Mouse (Mus musculus) MEL (cell line): ENCODE measurements at regions not wholly inside any gene's neighbourhood (a gene's known extent, or its start where the extent isn't known, plus 50 kb on each side); places are given as distances from the start of the nearest gene placed in this dataset.

ENCODE experiments used
- DNase-seq: peaks from one replicate; pipeline ENCODE4 v3.0.0; 2011; ENCODE audit warnings: low read depth, low spot score
- H3K27ac ChIP-seq: 2 replicates; pipeline ENCODE4 v1.5.1; 2012; ENCODE audit warnings: low read depth, mild to moderate bottlenecking, control low read depth, low read length, moderate library complexity; ENCODE audit not compliant: control insufficient read depth
- H3K27me3 ChIP-seq, 2 experiments: fragments of 150-350 bp in 1 of 2; sonication (generic) in 1 of 2; 2 replicates each; pipeline ENCODE4 v1.6.1; 2012; ENCODE audit warnings: low read length in 2 of 2, mild to moderate bottlenecking in 2 of 2, improper control_type of control experiment in 1 of 2, moderate library complexity in 1 of 2; ENCODE audit not compliant: insufficient read depth in 2 of 2, control insufficient read depth in 1 of 2
- H3K36me3 ChIP-seq, 2 experiments: 2 replicates each; pipeline ENCODE4 v1.6.1; 2012 to 2014; ENCODE audit warnings: low read length in 2 of 2, improper control_type of control experiment in 1 of 2, inconsistent platforms in 1 of 2, mild to moderate bottlenecking in 1 of 2; ENCODE audit not compliant: insufficient read depth in 2 of 2, control insufficient read depth in 1 of 2
- H3K4me1 ChIP-seq, 2 experiments: fragments of 150-350 bp in 1 of 2; sonication (generic) in 1 of 2; 2 replicates each; pipeline ENCODE4 v1.6.1; 2012; ENCODE audit warnings: low read length in 2 of 2, improper control_type of control experiment in 1 of 2, mild to moderate bottlenecking in 1 of 2; ENCODE audit not compliant: insufficient read depth in 2 of 2, control insufficient read depth in 1 of 2
- H3K4me3 ChIP-seq, 2 experiments: fragments of 150-350 bp in 1 of 2; sonication (generic) in 1 of 2; 2 replicates each; pipeline ENCODE4 v1.5.1; 2012; ENCODE audit warnings: low read depth in 2 of 2, low read length in 2 of 2, mild to moderate bottlenecking in 2 of 2, moderate library complexity in 2 of 2, control low read depth in 1 of 2, improper control_type of control experiment in 1 of 2; ENCODE audit not compliant: control insufficient read depth in 1 of 2, insufficient read depth in 1 of 2
- H3K79me2 ChIP-seq: 2 replicates; pipeline ENCODE4 v1.6.1; 2012; ENCODE audit warnings: mild to moderate bottlenecking, low read length, moderate library complexity; ENCODE audit not compliant: control insufficient read depth, poor library complexity, insufficient read depth
- H3K9ac ChIP-seq: 2 replicates; pipeline ENCODE4 v1.6.1; 2012; ENCODE audit warnings: low read depth, mild to moderate bottlenecking, control low read depth, low read length, moderate library complexity; ENCODE audit not compliant: control insufficient read depth, poor library complexity, severe bottlenecking
- H3K9me3 ChIP-seq: fragments of 150-350 bp; sonication (generic); replicated peaks from 2 replicates; pipeline ENCODE4 v1.6.1; 2012; ENCODE audit warnings: mild to moderate bottlenecking, low read length, improper control_type of control experiment, moderate library complexity; ENCODE audit not compliant: insufficient read depth
- BHLHE40 ChIP-seq: IDR thresholded peaks from 2 replicates; pipeline ENCODE4 v1.6.1; 2012; ENCODE audit warnings: low read depth, mild to moderate bottlenecking, inconsistent platforms, low read length, improper control_type of control experiment, borderline replicate concordance
- CHD2 ChIP-seq: IDR thresholded peaks from 2 replicates; pipeline ENCODE4 v1.6.1; 2011; ENCODE audit warnings: low read length, improper control_type of control experiment
- ETS1 ChIP-seq: IDR thresholded peaks from 2 replicates; pipeline ENCODE4 v1.6.1; 2012; ENCODE audit warnings: low read depth, mild to moderate bottlenecking, inconsistent platforms, low read length, improper control_type of control experiment, moderate library complexity
- GATA1 ChIP-seq: IDR thresholded peaks from 2 replicates; pipeline ENCODE4 v1.6.1; 2011; ENCODE audit warnings: low read depth, low read length, improper control_type of control experiment
- MAFK ChIP-seq: IDR thresholded peaks from 2 replicates; pipeline ENCODE4 v1.6.1; 2011; ENCODE audit warnings: low read depth, mild to moderate bottlenecking, low read length, improper control_type of control experiment, borderline replicate concordance
- MAZ ChIP-seq: IDR thresholded peaks from 2 replicates; pipeline ENCODE4 v1.6.1; 2012; ENCODE audit warnings: low read depth, mild to moderate bottlenecking, inconsistent platforms, low read length, improper control_type of control experiment
- MEF2A ChIP-seq: IDR thresholded peaks from 2 replicates; pipeline ENCODE4 v1.6.1; 2014; ENCODE audit warnings: low read depth, mild to moderate bottlenecking, inconsistent platforms, low read length, improper control_type of control experiment; ENCODE audit not compliant: poor library complexity, insufficient replicate concordance, severe bottlenecking; ENCODE audit errors: extremely low read depth
- MYC ChIP-seq: IDR thresholded peaks from 2 replicates; pipeline ENCODE4 v1.6.1; 2011; ENCODE audit warnings: low read depth, mild to moderate bottlenecking, low read length, improper control_type of control experiment, moderate library complexity
- NELFE ChIP-seq: IDR thresholded peaks from 2 replicates; pipeline ENCODE4 v1.6.1; 2011; ENCODE audit warnings: low read depth, low read length, improper control_type of control experiment
- NRF1 ChIP-seq: IDR thresholded peaks from 2 replicates; pipeline ENCODE4 v1.6.1; 2014; ENCODE audit warnings: low read depth, mild to moderate bottlenecking, inconsistent platforms, low read length, improper control_type of control experiment, moderate library complexity; ENCODE audit not compliant: poor library complexity, insufficient read depth, severe bottlenecking
- POLR2A ChIP-seq, 2 experiments: IDR thresholded peaks; 2 replicates each; pipeline ENCODE4 v1.6.1; 2011 to 2012; ENCODE audit warnings: low read length in 2 of 2, mild to moderate bottlenecking in 2 of 2, control low read depth in 1 of 2, improper control_type of control experiment in 1 of 2, low read depth in 1 of 2, moderate library complexity in 1 of 2; ENCODE audit not compliant: control insufficient read depth in 1 of 2, insufficient read depth in 1 of 2, poor library complexity in 1 of 2
- POLR2AphosphoS2 ChIP-seq: IDR thresholded peaks from 2 replicates; pipeline ENCODE4 v1.6.1; 2011; ENCODE audit warnings: low read length, improper control_type of control experiment
- SIN3A ChIP-seq: IDR thresholded peaks from 2 replicates; pipeline ENCODE4 v1.6.1; 2012; ENCODE audit warnings: low read length, improper control_type of control experiment, inconsistent platforms
- TAL1 ChIP-seq: IDR thresholded peaks from 2 replicates; pipeline ENCODE4 v1.6.1; 2012; ENCODE audit warnings: mild to moderate bottlenecking, inconsistent platforms, low read length, moderate library complexity, mixed read lengths
- TBP ChIP-seq: IDR thresholded peaks from 2 replicates; pipeline ENCODE4 v1.8.0; 2011; ENCODE audit warnings: low read depth, low read length, improper control_type of control experiment
- ZKSCAN1 ChIP-seq: IDR thresholded peaks from 2 replicates; pipeline ENCODE4 v1.6.1; 2012; ENCODE audit warnings: low read depth, mild to moderate bottlenecking, inconsistent platforms, low read length, improper control_type of control experiment, moderate library complexity
- ZMIZ1 ChIP-seq: IDR thresholded peaks from 2 replicates; pipeline ENCODE4 v1.6.1; 2012; ENCODE audit warnings: low read depth, mild to moderate bottlenecking, inconsistent platforms, low read length, improper control_type of control experiment, moderate library complexity

DNA sequence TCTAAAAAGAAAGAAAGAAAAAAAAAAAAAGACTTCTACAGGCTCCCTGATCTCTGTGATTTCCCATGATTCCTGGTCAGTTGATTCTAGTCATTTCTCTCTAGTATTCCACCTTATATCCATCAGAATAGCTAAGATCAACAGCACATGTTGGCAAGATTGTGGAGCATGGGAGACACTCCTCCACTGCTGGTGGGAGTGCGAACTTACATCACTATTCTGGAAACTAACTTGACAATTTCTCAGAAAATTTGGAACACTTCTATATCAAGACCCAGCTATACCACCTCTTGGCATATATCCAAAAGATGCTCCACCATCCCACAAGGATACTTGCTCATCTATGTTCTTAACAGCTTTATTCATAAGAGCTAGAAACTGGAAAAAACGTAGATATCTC, 3266.0 kb upstream of the Lrrc6 start:
- Histone ChIP-seq H3K9me3 (no peaks in the 10 kb centered on the region), H3K79me2 (no peaks in the 10 kb centered on the region), H3K27ac (no peak overlapping the region), H3K4me1 (no peaks in the 10 kb centered on the region), H3K4me3 (no peak overlapping the region), H3K27me3 (no peaks in the 10 kb centered on the region), H3K9ac (no peak overlapping the region), H3K36me3 (no peaks in the 10 kb centered on the region)
- no peak for DNase-seq
- TF ChIP-seq MEF2A (no peak), MYC (no peak), ZMIZ1 (no peak), NRF1 (no peak), MAZ (no peak), GATA1 (no peak), NELFE (no peak), CHD2 (no peak)

DNA sequence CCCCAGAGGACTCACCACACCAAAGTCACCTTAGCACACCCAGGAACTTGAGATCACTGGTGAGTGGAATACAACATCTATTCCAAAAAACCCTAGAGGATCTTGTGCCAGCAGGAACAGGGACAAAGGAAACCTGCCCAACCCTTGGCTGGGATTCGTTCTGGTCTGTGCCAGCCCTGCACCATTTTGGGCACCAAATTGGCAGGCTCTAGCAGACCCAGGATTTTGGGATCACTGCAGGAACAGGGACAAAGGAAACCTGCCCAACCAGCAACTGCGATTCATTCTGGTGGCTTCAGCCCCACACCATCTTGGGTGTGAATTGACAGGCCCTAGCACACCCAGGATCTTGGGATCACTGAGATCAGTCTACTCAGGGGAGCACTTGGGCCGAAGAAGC, 3251.9 kb upstream of the Lrrc6 start:
- DNase-seq, result no peak
- Histone ChIP-seq H3K27me3 (no peaks in the 10 kb centered on the region), H3K9ac (no peak overlapping the region), H3K27ac (no peak overlapping the region), H3K4me3 (no peak overlapping the region), H3K9me3 (no peaks in the 10 kb centered on the region), H3K4me1 (no peaks in the 10 kb centered on the region), H3K79me2 (no peaks in the 10 kb centered on the region), H3K36me3 (no peaks in the 10 kb centered on the region)
- no peak for TF ChIP-seq POLR2AphosphoS2
- TF ChIP-seq TBP, result no peak
- no peak for TF ChIP-seq POLR2A (IDR thresholded peaks at IDR 0.05; ENCODE audit: control insufficient read depth in 1 of 2, insufficient read depth in 1 of 2, low read depth in 1 of 2, low read length in 2 of 2, poor library complexity in 1 of 2)
- no peak for TF ChIP-seq BHLHE40
- TF ChIP-seq ZKSCAN1, result no peak
- TF ChIP-seq ETS1, result no peak
- no peak for TF ChIP-seq SIN3A
- no peak for TF ChIP-seq MAFK
- TF ChIP-seq TAL1, result no peak

DNA sequence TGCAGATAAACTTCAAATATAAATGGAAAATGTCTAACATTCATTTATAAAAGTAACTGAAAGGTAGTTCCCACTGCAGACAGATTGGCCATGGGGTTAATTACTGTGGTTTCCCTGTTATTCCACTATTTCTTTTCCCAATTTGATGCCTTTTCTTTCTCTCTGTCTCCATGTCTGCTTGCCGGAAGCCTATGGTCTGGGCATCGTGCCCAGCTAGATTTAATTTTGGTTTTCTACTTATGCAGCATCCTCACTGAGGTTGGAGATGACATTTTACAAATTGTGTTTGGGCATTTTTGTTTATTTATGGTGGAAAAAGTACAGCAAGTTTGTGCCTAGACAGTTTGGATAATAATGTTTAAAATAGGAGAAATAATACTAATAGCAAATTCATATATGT, 3214.0 kb upstream of the Lrrc6 start:
- H3K36me3 ChIP-seq, result no peaks in the 10 kb centered on the region
- no peak for DNase-seq
- H3K79me2 ChIP-seq, result no peaks in the 10 kb centered on the region
- no peaks in the 10 kb centered on the region for H3K4me1 ChIP-seq
- no peak for TF ChIP-seq TBP
- no peak overlapping the region for H3K9ac ChIP-seq
- H3K9me3 ChIP-seq, result no peaks in the 10 kb centered on the region
- H3K27ac ChIP-seq, result no peak overlapping the region
- H3K4me3 ChIP-seq, result no peak overlapping the region
- no peaks in the 10 kb centered on the region for H3K27me3 ChIP-seq
